Mouse (Mus musculus) forebrain, embryonic 14.5 days (tissue): ENCODE measurements at regions not wholly inside any gene's neighbourhood (a gene's known extent, or its start where the extent isn't known, plus 50 kb on each side); places are given as distances from the start of the nearest gene placed in this dataset.

Experiments
- ATAC-seq: fragments of 200-750 bp; cut with Nextera tagmentation; 2 replicates; pipeline ENCODE4 v1.8.0; 2017; ENCODE audit warnings: mild to moderate bottlenecking, moderate library complexity
- DNase-seq: peaks from one replicate; pipeline ENCODE4 v3.0.0-alpha.2; 2015; ENCODE audit warnings: low spot score
- H3K27ac ChIP-seq: fragments of 300-500 bp; sonication (generic); 2 replicates; pipeline ENCODE4 v1.5.1; 2014; ENCODE audit warnings: low read depth, mild to moderate bottlenecking, control low read depth, low read length, moderate library complexity
- H3K27me3 ChIP-seq: fragments of 300-500 bp; sonication (generic); replicated peaks from 2 replicates; pipeline ENCODE4 v1.6.1; 2014; ENCODE audit warnings: low read length, control low read depth, mixed read lengths; ENCODE audit not compliant: control insufficient read depth, insufficient read depth
- H3K36me3 ChIP-seq: fragments of 300-500 bp; sonication (generic); 2 replicates; pipeline ENCODE4 v1.6.1; 2014; ENCODE audit warnings: low read length, control low read depth; ENCODE audit not compliant: control insufficient read depth, insufficient read depth
- H3K4me1 ChIP-seq: fragments of 300-500 bp; sonication (generic); 2 replicates; pipeline ENCODE4 v1.6.1; 2014; ENCODE audit warnings: antibody characterized with exemption, low read length, control low read depth; ENCODE audit not compliant: control insufficient read depth, insufficient read depth
- H3K4me2 ChIP-seq: fragments of 300-500 bp; sonication (generic); 2 replicates; pipeline ENCODE4 v1.6.1; 2014; ENCODE audit warnings: mild to moderate bottlenecking, control low read depth, low read length
- H3K4me3 ChIP-seq: fragments of 300-500 bp; sonication (generic); 2 replicates; pipeline ENCODE4 v1.5.1; 2014; ENCODE audit warnings: low read depth, low read length, control low read depth
- H3K9ac ChIP-seq: fragments of 300-500 bp; sonication (generic); 2 replicates; pipeline ENCODE4 v1.6.1; 2014; ENCODE audit warnings: mild to moderate bottlenecking, low read length, control low read depth, moderate library complexity
- H3K9me3 ChIP-seq: fragments of 300-500 bp; sonication (generic); replicated peaks from 2 replicates; pipeline ENCODE4 v1.6.1; 2016; ENCODE audit warnings: low read length, control low read depth, mixed read lengths; ENCODE audit not compliant: control insufficient read depth
- WGBS: fragments of 180-500 bp; shearing (Covaris S2); extraction: QIAGEN DNeasy Blood & Tissue Kit; methylation state at CpG from one replicate; pipeline ENCODE4 v1.1.7; 2014; 5-methylcytosine and 5-hydroxymethylcytosine counted together

DNA sequence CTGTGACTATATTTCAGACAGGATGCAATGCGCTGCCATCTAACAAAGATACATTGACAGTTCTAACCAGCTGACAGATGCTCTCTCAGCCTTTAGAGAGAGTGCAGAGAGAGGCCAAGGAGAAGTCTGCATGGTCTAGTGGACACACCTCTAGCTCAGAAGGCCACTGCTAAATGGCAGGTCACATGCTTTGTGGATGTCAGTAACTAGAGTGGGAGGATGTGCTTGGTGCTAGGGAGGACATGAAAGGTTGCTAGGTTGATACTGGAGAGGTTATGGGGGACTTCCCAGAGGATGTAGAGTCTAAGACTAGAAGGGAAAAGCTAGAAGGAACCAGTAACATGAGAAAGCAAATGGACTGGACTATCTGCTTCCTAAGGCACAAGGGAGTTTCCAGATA is 271.3 kb upstream of the Zwint start:
- Histone ChIP-seq H3K9me3 (no peaks in the 10 kb centered on the region), H3K4me2 (no peak overlapping the region), H3K4me1 (no peaks in the 10 kb centered on the region), H3K27me3 (no peaks in the 10 kb centered on the region), H3K36me3 (no peaks in the 10 kb centered on the region), H3K4me3 (no peak overlapping the region), H3K27ac (no peak overlapping the region), H3K9ac (no peak overlapping the region)
- ATAC-seq = no peak
- no peak for DNase-seq
- 95% methylated on average over 1 of the region's 1 CpGs for WGBS

DNA sequence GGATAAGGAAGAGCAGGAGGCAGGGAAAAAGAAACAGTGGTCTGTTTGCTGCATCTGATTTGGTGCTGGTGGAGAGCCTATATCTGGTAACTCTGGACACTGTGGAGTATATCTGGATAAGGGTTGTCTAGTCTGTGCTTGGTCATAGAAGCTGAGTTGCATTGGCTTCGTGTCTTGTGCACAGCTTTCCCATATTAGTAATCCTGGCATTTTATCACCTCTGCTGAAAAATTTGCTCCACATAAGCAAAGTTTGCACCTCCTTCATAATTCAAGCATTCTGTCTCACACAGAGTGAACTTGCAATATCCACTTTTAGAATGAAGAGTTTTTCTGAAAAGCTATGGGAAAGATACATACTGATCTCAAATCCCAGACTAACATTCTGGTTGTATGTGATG is 269.8 kb upstream of the Zwint start:
- WGBS = 76% methylated on average over 1 of the region's 1 CpGs
- ATAC-seq = no peak
- H3K9me3 ChIP-seq = no peaks in the 10 kb centered on the region
- DNase-seq = no peak
- H3K27me3 ChIP-seq = no peaks in the 10 kb centered on the region
- no peak overlapping the region for H3K27ac ChIP-seq
- no peak overlapping the region for H3K4me2 ChIP-seq
- no peaks in the 10 kb centered on the region for H3K4me1 ChIP-seq
- H3K9ac ChIP-seq = no peak overlapping the region
- H3K36me3 ChIP-seq = no peaks in the 10 kb centered on the region
- no peak overlapping the region for H3K4me3 ChIP-seq

DNA sequence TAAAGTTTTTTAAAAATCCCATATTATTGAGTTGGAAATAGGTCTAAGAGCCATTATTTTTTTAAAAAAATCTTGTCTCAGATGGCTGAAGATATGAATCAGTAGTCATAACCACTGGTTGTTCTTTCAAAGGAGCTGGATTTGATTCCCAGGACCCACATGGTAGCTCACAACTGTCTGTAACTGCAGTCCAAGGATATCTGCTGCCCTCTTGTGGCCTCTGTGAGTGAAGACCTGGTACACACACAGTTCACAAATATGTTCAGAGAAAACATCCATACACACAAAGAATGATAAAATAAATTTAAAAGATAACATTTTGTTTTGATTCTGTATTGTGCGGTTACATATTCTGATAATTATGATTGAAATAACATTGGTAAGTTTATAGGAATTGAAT is 263.2 kb upstream of the Zwint start:
- DNase-seq (peak; percentile 12), ATAC-seq (no peak)
- Histone ChIP-seq H3K9me3 (no peaks in the 10 kb centered on the region), H3K27ac (no peak overlapping the region), H3K36me3 (no peaks in the 10 kb centered on the region), H3K4me1 (no peaks in the 10 kb centered on the region), H3K9ac (no peak overlapping the region), H3K27me3 (no peaks in the 10 kb centered on the region), H3K4me2 (no peak overlapping the region), H3K4me3 (no peak overlapping the region)
- WGBS = 91% methylated on average over 1 of the region's 1 CpGs

- H3K4me3 ChIP-seq = no peak overlapping the region
- H3K36me3 ChIP-seq = no peaks in the 10 kb centered on the region
- no peaks in the 10 kb centered on the region for H3K4me1 ChIP-seq
- no peak overlapping the region for H3K27ac ChIP-seq
- no peaks in the 10 kb centered on the region for H3K9me3 ChIP-seq
- 81% methylated on average over 12 of the region's 12 CpGs for WGBS
- H3K9ac ChIP-seq = no peak overlapping the region
- no peak overlapping the region for H3K4me2 ChIP-seq
- ATAC-seq = no peak
- no peaks in the 10 kb centered on the region for H3K27me3 ChIP-seq
- no peak for DNase-seq
Measured at GRCm38 (mm10) chr10:72393279-72394041, 261.2 kb upstream of the Zwint start.

- WGBS = 98% methylated on average over 1 of the region's 1 CpGs
Measured at GRCm38 (mm10) chr10:72394367-72394766, 260.3 kb upstream of the Zwint start.

DNA sequence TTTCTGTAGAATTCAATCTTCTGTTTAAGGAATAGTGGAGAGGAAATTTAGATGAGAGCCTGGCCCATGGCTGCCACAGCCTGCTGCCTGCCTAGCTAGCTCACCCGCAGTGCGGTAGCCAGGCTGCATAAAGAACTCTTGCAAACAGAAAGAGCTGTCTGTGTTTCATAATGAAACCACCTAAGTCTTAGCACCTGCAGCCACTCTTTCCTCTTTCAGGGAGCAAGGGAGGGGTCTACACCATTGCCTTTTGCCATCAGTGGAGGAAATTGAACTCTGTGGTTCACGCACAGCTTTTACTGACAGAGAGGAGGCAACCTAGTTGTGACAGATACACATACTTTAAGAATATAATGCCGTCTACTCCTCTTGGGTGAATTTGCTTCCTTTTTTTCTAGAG is 251.4 kb upstream of the Zwint start:
- Histone ChIP-seq H3K4me3 (no peak overlapping the region), H3K27ac (no peak overlapping the region), H3K9me3 (no peaks in the 10 kb centered on the region), H3K9ac (no peak overlapping the region), H3K4me2 (no peak overlapping the region), H3K4me1 (no peaks in the 10 kb centered on the region), H3K27me3 (no peaks in the 10 kb centered on the region), H3K36me3 (no peaks in the 10 kb centered on the region)
- DNase-seq (no peak), ATAC-seq (no peak)
- WGBS = 57% methylated on average over 4 of the region's 4 CpGs

More at GRCm38 (mm10) chr10:72394367-72394766, 260.3 kb upstream of the Zwint start:
- Histone ChIP-seq H3K9ac (no peak overlapping the region), H3K4me1 (no peaks in the 10 kb centered on the region), H3K9me3 (no peaks in the 10 kb centered on the region), H3K4me3 (no peak overlapping the region), H3K4me2 (no peak overlapping the region), H3K36me3 (no peaks in the 10 kb centered on the region), H3K27me3 (no peaks in the 10 kb centered on the region), H3K27ac (no peak overlapping the region)
- no peak for ATAC-seq
- DNase-seq = no peak

DNA sequence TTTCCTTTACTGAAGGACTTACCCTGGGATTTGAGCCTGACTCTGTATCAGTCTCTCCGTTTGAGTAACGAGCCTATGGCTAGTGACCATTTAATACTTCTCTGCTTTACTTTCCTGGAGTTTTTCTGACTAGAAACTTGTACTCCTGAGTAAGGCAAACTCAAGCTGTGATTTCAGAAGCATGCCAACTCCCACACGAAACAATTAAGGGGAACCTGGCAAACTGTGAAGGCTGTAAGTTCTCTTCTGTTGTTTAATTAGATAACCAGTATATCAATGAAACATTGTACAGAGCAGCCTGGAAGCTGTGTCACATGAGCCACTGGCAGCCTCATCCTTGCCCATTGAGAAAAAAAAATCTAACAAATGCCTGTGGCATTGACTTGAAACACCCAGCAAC is 244.3 kb upstream of the Zwint start:
- Histone ChIP-seq H3K4me3 (no peak overlapping the region), H3K4me2 (no peak overlapping the region), H3K4me1 (no peaks in the 10 kb centered on the region), H3K36me3 (no peaks in the 10 kb centered on the region), H3K27me3 (no peaks in the 10 kb centered on the region), H3K9me3 (no peaks in the 10 kb centered on the region), H3K27ac (no peak overlapping the region), H3K9ac (no peak overlapping the region)
- 51% methylated on average over 3 of the region's 3 CpGs for WGBS
- peak; percentile 19 for DNase-seq
- ATAC-seq = no peak

- Histone ChIP-seq H3K4me2 (no peak overlapping the region), H3K9me3 (no peaks in the 10 kb centered on the region), H3K36me3 (no peaks in the 10 kb centered on the region), H3K27me3 (no peaks in the 10 kb centered on the region), H3K4me3 (no peak overlapping the region), H3K9ac (no peak overlapping the region), H3K27ac (no peak overlapping the region), H3K4me1 (no peaks in the 10 kb centered on the region)
- no peak for ATAC-seq
- no peak for DNase-seq
- 78% methylated on average over 6 of the region's 6 CpGs for WGBS
Measured at GRCm38 (mm10) chr10:72411670-72412069, 243.0 kb upstream of the Zwint start.

GRCm38 (mm10) chr10:72454629-72455028 is 200.0 kb upstream of the Zwint start:
- no peak overlapping the region for H3K4me3 ChIP-seq
- 94% methylated on average over 4 of the region's 4 CpGs for WGBS
- DNase-seq = no peak

More at GRCm38 (mm10) chr10:72454629-72455028, 200.0 kb upstream of the Zwint start:
- H3K4me2 ChIP-seq = no peak overlapping the region
- no peaks in the 10 kb centered on the region for H3K27me3 ChIP-seq
- no peak overlapping the region for H3K9ac ChIP-seq
- no peak overlapping the region for H3K27ac ChIP-seq
- H3K4me1 ChIP-seq = no peaks in the 10 kb centered on the region
- H3K9me3 ChIP-seq = no peaks in the 10 kb centered on the region
- ATAC-seq = no peak
- no peaks in the 10 kb centered on the region for H3K36me3 ChIP-seq
